Mouse (Mus musculus) megakaryocyte, embryonic 14.5 days (primary cell): ENCODE results near the gene Dnah11. TPM values are rescaled to one million over a fixed set of nuclear protein-coding genes. Genes with fewer than 3 reads are reported as not detected.

Experiments
- H3K27me3 ChIP-seq: replicated peaks from 2 replicates; pipeline ENCODE3; 2012; ENCODE audit warnings: inconsistent platforms
- H3K36me3 ChIP-seq: replicated peaks from 2 replicates; pipeline ENCODE3; 2012; ENCODE audit warnings: low read length, inconsistent platforms, mixed read lengths
- H3K4me1 ChIP-seq: 2 replicates; pipeline ENCODE4 v1.6.1; 2012; ENCODE audit warnings: inconsistent platforms
- H3K4me3 ChIP-seq: replicated peaks from 2 replicates; pipeline ENCODE3; 2012; ENCODE audit warnings: moderate library complexity, mild to moderate bottlenecking, inconsistent platforms
- H3K9me3 ChIP-seq: 2 replicates; pipeline ENCODE4 v1.6.1; 2012; ENCODE audit warnings: inconsistent platforms
- FLI1 ChIP-seq: IDR thresholded peaks from 2 replicates; pipeline ENCODE4 v1.6.1; 2012; ENCODE audit warnings: low read length, inconsistent platforms, mixed read lengths
- GATA1 ChIP-seq: IDR thresholded peaks from 3 replicates; pipeline ENCODE4 v1.6.1; 2012; ENCODE audit warnings: mixed read lengths, low read length, inconsistent platforms, borderline replicate concordance
- polyA plus RNA-seq: library from polyadenylated mRNA; stranded (reverse); fragments of >175 nt; gene quantifications from 2 replicates; pipeline ENCODE4 v1.2.3, GENCODE M21; 2012; ENCODE audit warnings: low replicate concordance; ENCODE audit not compliant: insufficient read depth

The Dnah11 gene
- polyA plus RNA-seq, 1 experiment: 0.25 TPM

- H3K36me3 ChIP-seq: no peaks in the 10 kb centered on the region
- 0 out of 2 replicates have a peak, but pooled peaks cover 3% of the 10 kb centered on the region for H3K9me3 ChIP-seq
- TF ChIP-seq FLI1 (no peak), GATA1 (no peak)
- H3K4me3 ChIP-seq: no peak overlapping the region
- 0 out of 2 replicates have a peak, but pooled peaks cover 14% of the 10 kb centered on the region for H3K4me1 ChIP-seq
- peaks cover 6% of the 10 kb centered on the region for H3K27me3 ChIP-seq
These were observed 21.1 kb downstream of the Dnah11 start for GRCm38 (mm10) chr12:118177756-118178155.

- H3K36me3 ChIP-seq: no peaks in the 10 kb centered on the region
- H3K9me3 ChIP-seq: peaks cover 8% of the 10 kb centered on the region; the same call in 1 of the 2 replicates
- H3K4me1 ChIP-seq: peaks cover 5% of the 10 kb centered on the region
- peaks cover 1% of the 10 kb centered on the region for H3K27me3 ChIP-seq
- no peak for TF ChIP-seq FLI1
- TF ChIP-seq GATA1: no peak
- H3K4me3 ChIP-seq: no peak overlapping the region
These were observed 34.1 kb downstream of the Dnah11 start for GRCm38 (mm10) chr12:118164785-118165184.

GRCm38 (mm10) chr12:118156986-118157385 is 41.9 kb downstream of the Dnah11 start:
- TF ChIP-seq FLI1 (no peak), GATA1 (no peak)
- H3K4me3 ChIP-seq: no peak overlapping the region
- H3K36me3 ChIP-seq: no peaks in the 10 kb centered on the region
- no peaks in the 10 kb centered on the region for H3K27me3 ChIP-seq
- no peaks in the 10 kb centered on the region for H3K9me3 ChIP-seq
- H3K4me1 ChIP-seq: peaks cover 3% of the 10 kb centered on the region; the same call in 1 of the 2 replicates

- peaks cover 3% of the 10 kb centered on the region; the same call in 1 of the 2 replicates for H3K4me1 ChIP-seq
- no peak overlapping the region for H3K4me3 ChIP-seq
- TF ChIP-seq GATA1: no peak
- no peak for TF ChIP-seq FLI1
- H3K9me3 ChIP-seq: 0 out of 2 replicates have a peak, but pooled peaks cover 3% of the 10 kb centered on the region
- H3K36me3 ChIP-seq: no peaks in the 10 kb centered on the region
- H3K27me3 ChIP-seq: no peaks in the 10 kb centered on the region
These were observed 51.3 kb downstream of the Dnah11 start for GRCm38 (mm10) chr12:118147521-118148033.

- peak overlapping the region; percentile 8 for H3K4me3 ChIP-seq
- H3K36me3 ChIP-seq: peaks cover 12% of the 10 kb centered on the region
- H3K27me3 ChIP-seq: peaks cover 1% of the 10 kb centered on the region
These were observed 70.7 kb downstream of the Dnah11 start for GRCm38 (mm10) chr12:118128116-118128515.

GRCm38 (mm10) chr12:118119668-118120067 is 79.2 kb downstream of the Dnah11 start:
- no peaks in the 10 kb centered on the region for H3K9me3 ChIP-seq
- peaks cover 3% of the 10 kb centered on the region for H3K36me3 ChIP-seq
- TF ChIP-seq FLI1 (no peak), GATA1 (no peak)
- H3K4me3 ChIP-seq: no peak overlapping the region
- no peaks in the 10 kb centered on the region for H3K27me3 ChIP-seq
- peaks cover 16% of the 10 kb centered on the region for H3K4me1 ChIP-seq

More at GRCm38 (mm10) chr12:118128116-118128515, 70.7 kb downstream of the Dnah11 start:
- TF ChIP-seq GATA1 (no peak), FLI1 (no peak)
- Histone ChIP-seq H3K4me1 (peaks cover 21% of the 10 kb centered on the region), H3K9me3 (no peaks in the 10 kb centered on the region)

GRCm38 (mm10) chr12:118112599-118112998 is 86.2 kb downstream of the Dnah11 start:
- H3K4me3 ChIP-seq: no peak overlapping the region
- H3K9me3 ChIP-seq: no peaks in the 10 kb centered on the region
- TF ChIP-seq FLI1 (no peak), GATA1 (no peak)
- H3K4me1 ChIP-seq: peaks cover 10% of the 10 kb centered on the region
- H3K36me3 ChIP-seq: peaks cover 4% of the 10 kb centered on the region
- H3K27me3 ChIP-seq: peaks cover 2% of the 10 kb centered on the region

GRCm38 (mm10) chr12:118111896-118112295 is 86.9 kb downstream of the Dnah11 start:
- H3K4me3 ChIP-seq: no peak overlapping the region
- peaks cover 10% of the 10 kb centered on the region for H3K4me1 ChIP-seq
- TF ChIP-seq FLI1: no peak
- TF ChIP-seq GATA1: no peak
- H3K36me3 ChIP-seq: peaks cover 4% of the 10 kb centered on the region
- H3K9me3 ChIP-seq: no peaks in the 10 kb centered on the region
- H3K27me3 ChIP-seq: peaks cover 2% of the 10 kb centered on the region

GRCm38 (mm10) chr12:118107719-118108118 is 91.1 kb downstream of the Dnah11 start:
- no peak overlapping the region for H3K4me3 ChIP-seq
- H3K9me3 ChIP-seq: no peaks in the 10 kb centered on the region
- H3K4me1 ChIP-seq: peaks cover 10% of the 10 kb centered on the region
- peaks cover 2% of the 10 kb centered on the region for H3K27me3 ChIP-seq
- peaks cover 8% of the 10 kb centered on the region for H3K36me3 ChIP-seq
- no peak for TF ChIP-seq GATA1
- no peak for TF ChIP-seq FLI1

- TF ChIP-seq FLI1 (no peak), GATA1 (no peak)
- peaks cover 4% of the 10 kb centered on the region for H3K36me3 ChIP-seq
- no peak overlapping the region for H3K4me3 ChIP-seq
- H3K27me3 ChIP-seq: no peaks in the 10 kb centered on the region
- no peaks in the 10 kb centered on the region for H3K9me3 ChIP-seq
- no peaks in the 10 kb centered on the region for H3K4me1 ChIP-seq
These were observed 94.3 kb downstream of the Dnah11 start for GRCm38 (mm10) chr12:118104520-118104919.
